Mouse (Mus musculus) liver, embryonic 13.5 days (tissue): Measurements from ENCODE around the gene Plekhm3. TPM values are rescaled to one million over a fixed set of nuclear protein-coding genes. Genes with fewer than 3 reads are reported as not detected.

Source experiments
- ATAC-seq: fragments of 200-750 bp; cut with Nextera tagmentation; 2 replicates; pipeline ENCODE4 v1.8.0; 2017; ENCODE audit warnings: low read depth, mild to moderate bottlenecking, moderate number of reproducible peaks, moderate library complexity
- DNase-seq: peaks from one replicate; pipeline ENCODE4 v3.0.0; 2022
- H3K27ac ChIP-seq: fragments of 300-500 bp; sonication (generic); 2 replicates; pipeline ENCODE4 v1.5.1; 2015; ENCODE audit warnings: moderate library complexity, mild to moderate bottlenecking, inconsistent platforms
- H3K27me3 ChIP-seq: fragments of 300-500 bp; sonication (generic); 2 replicates; pipeline ENCODE4 v1.6.1; 2015; ENCODE audit warnings: mild to moderate bottlenecking, inconsistent platforms
- H3K36me3 ChIP-seq: fragments of 300-500 bp; sonication (generic); 2 replicates; pipeline ENCODE4 v1.6.1; 2015; ENCODE audit warnings: mild to moderate bottlenecking, inconsistent platforms
- H3K4me1 ChIP-seq: fragments of 300-500 bp; sonication (generic); replicated peaks from 2 replicates; pipeline ENCODE4 v1.6.1; 2015; ENCODE audit warnings: inconsistent platforms
- H3K4me2 ChIP-seq: fragments of 300-500 bp; sonication (generic); 2 replicates; pipeline ENCODE4 v1.6.1; 2015; ENCODE audit warnings: inconsistent platforms, mild to moderate bottlenecking, moderate library complexity
- H3K4me3 ChIP-seq: fragments of 300-500 bp; sonication (generic); replicated peaks from 2 replicates; pipeline ENCODE4 v1.5.1; 2015; ENCODE audit warnings: mild to moderate bottlenecking, inconsistent platforms
- H3K9ac ChIP-seq: fragments of 300-500 bp; sonication (generic); 2 replicates; pipeline ENCODE4 v1.6.1; 2015; ENCODE audit warnings: mild to moderate bottlenecking, inconsistent platforms
- H3K9me3 ChIP-seq: fragments of 300-500 bp; sonication (generic); replicated peaks from 2 replicates; pipeline ENCODE4 v1.6.1; 2016; ENCODE audit warnings: inconsistent platforms
- WGBS: fragments of 180-500 bp; shearing (Covaris S2); methylation state at CpG from one replicate; pipeline ENCODE4 v1.1.7; 2015; ENCODE audit not compliant: insufficient replicate concordance; 5-methylcytosine and 5-hydroxymethylcytosine counted together
- polyA plus RNA-seq: library from polyadenylated mRNA; unstranded; fragments of >200 nt; fragmentation: Nextera tagmentation; extraction: Ambion mirVana; gene quantifications from 2 replicates; pipeline ENCODE4 v1.2.1, GENCODE M21; 2015

Plekhm3 gene
- polyA plus RNA-seq, 1 experiment from 2014 or later, result 2.0 TPM

- ATAC-seq, result no peak
- H3K9me3 ChIP-seq, result no peaks in the 10 kb centered on the region
- H3K27ac ChIP-seq, result no peak overlapping the region
- no peaks in the 10 kb centered on the region for H3K36me3 ChIP-seq
- DNase-seq, result no peak
- 71% methylated on average over 5 of the region's 5 CpGs for WGBS
- no peak overlapping the region for H3K4me3 ChIP-seq
- peaks cover 21% of the 10 kb centered on the region for H3K4me1 ChIP-seq
- no peaks in the 10 kb centered on the region for H3K27me3 ChIP-seq
- H3K9ac ChIP-seq, result no peak overlapping the region
- no peak overlapping the region for H3K4me2 ChIP-seq
These were observed 198.9 kb downstream of the Plekhm3 start for GRCm38 (mm10) chr1:64757766-64758165.

- ATAC-seq (0 out of 2 replicates have a peak, but pooled peaks have one; percentile 53), DNase-seq (no peak)
- WGBS, result 40% methylated on average over 2 of the region's 2 CpGs
- no peaks in the 10 kb centered on the region for H3K9me3 ChIP-seq
- H3K36me3 ChIP-seq, result no peaks in the 10 kb centered on the region
- H3K4me2 ChIP-seq, result no peak overlapping the region
- H3K27me3 ChIP-seq, result no peaks in the 10 kb centered on the region
- no peak overlapping the region for H3K9ac ChIP-seq
- no peak overlapping the region for H3K27ac ChIP-seq
- H3K4me1 ChIP-seq, result peaks cover 21% of the 10 kb centered on the region
- no peak overlapping the region for H3K4me3 ChIP-seq
These were observed 199.4 kb downstream of the Plekhm3 start for GRCm38 (mm10) chr1:64757254-64757653.

- WGBS, result 37% methylated on average over 10 of the region's 10 CpGs
- H3K4me2 ChIP-seq, result no peak overlapping the region
- ATAC-seq (no peak), DNase-seq (no peak)
- no peak overlapping the region for H3K27ac ChIP-seq
- no peak overlapping the region for H3K4me3 ChIP-seq
- no peaks in the 10 kb centered on the region for H3K27me3 ChIP-seq
- H3K9me3 ChIP-seq, result no peaks in the 10 kb centered on the region
- no peak overlapping the region for H3K9ac ChIP-seq
- no peaks in the 10 kb centered on the region for H3K36me3 ChIP-seq
- peaks cover 21% of the 10 kb centered on the region for H3K4me1 ChIP-seq
These were observed 200.0 kb downstream of the Plekhm3 start for GRCm38 (mm10) chr1:64756640-64757030.

- no peak overlapping the region for H3K9ac ChIP-seq
- DNase-seq, result no peak
- peaks cover 21% of the 10 kb centered on the region for H3K4me1 ChIP-seq
- no peak overlapping the region for H3K4me3 ChIP-seq
- no peaks in the 10 kb centered on the region for H3K9me3 ChIP-seq
- H3K27me3 ChIP-seq, result no peaks in the 10 kb centered on the region
- WGBS, result 25% methylated on average over 7 of the region's 7 CpGs
- ATAC-seq, result no peak
- H3K27ac ChIP-seq, result no peak overlapping the region
- H3K4me2 ChIP-seq, result no peak overlapping the region
- H3K36me3 ChIP-seq, result no peaks in the 10 kb centered on the region
These were observed 200.5 kb downstream of the Plekhm3 start for GRCm38 (mm10) chr1:64755971-64756639.

GRCm38 (mm10) chr1:64754658-64755057, 202.0 kb downstream of the Plekhm3 start:
- no peak overlapping the region for H3K4me3 ChIP-seq
- H3K27me3 ChIP-seq, result no peaks in the 10 kb centered on the region
- H3K4me2 ChIP-seq, result no peak overlapping the region
- peaks cover 21% of the 10 kb centered on the region for H3K4me1 ChIP-seq
- H3K9me3 ChIP-seq, result no peaks in the 10 kb centered on the region
- no peak overlapping the region; the same call in 1 of the 2 replicates for H3K27ac ChIP-seq
- no peak overlapping the region for H3K9ac ChIP-seq
- ATAC-seq, result peak; percentile 60
- H3K36me3 ChIP-seq, result no peaks in the 10 kb centered on the region
- 68% methylated on average over 5 of the region's 5 CpGs for WGBS
- no peak for DNase-seq

GRCm38 (mm10) chr1:64753668-64754067, 203.0 kb downstream of the Plekhm3 start:
- ATAC-seq, result no peak
- Histone ChIP-seq H3K36me3 (no peaks in the 10 kb centered on the region), H3K9me3 (no peaks in the 10 kb centered on the region), H3K27me3 (no peaks in the 10 kb centered on the region), H3K27ac (no peak overlapping the region), H3K4me3 (no peak overlapping the region), H3K4me2 (no peak overlapping the region), H3K4me1 (peaks cover 21% of the 10 kb centered on the region), H3K9ac (no peak overlapping the region)
- WGBS, result 62% methylated on average over 7 of the region's 7 CpGs
- no peak for DNase-seq

- H3K9ac ChIP-seq, result no peak overlapping the region
- no peaks in the 10 kb centered on the region for H3K36me3 ChIP-seq
- ATAC-seq (no peak), DNase-seq (no peak)
- 63% methylated on average over 8 of the region's 8 CpGs for WGBS
- no peak overlapping the region; the same call in 1 of the 2 replicates for H3K27ac ChIP-seq
- H3K4me1 ChIP-seq, result peaks cover 21% of the 10 kb centered on the region
- H3K4me3 ChIP-seq, result no peak overlapping the region
- no peak overlapping the region for H3K4me2 ChIP-seq
- peaks cover 5% of the 10 kb centered on the region for H3K27me3 ChIP-seq
- no peaks in the 10 kb centered on the region for H3K9me3 ChIP-seq
These were observed 203.5 kb downstream of the Plekhm3 start for GRCm38 (mm10) chr1:64753109-64753508.

GRCm38 (mm10) chr1:64744616-64745015, 212.0 kb downstream of the Plekhm3 start:
- H3K27ac ChIP-seq, result no peak overlapping the region
- H3K4me1 ChIP-seq, result peaks cover 2% of the 10 kb centered on the region
- peaks cover 11% of the 10 kb centered on the region for H3K27me3 ChIP-seq
- ATAC-seq, result no peak
- no peaks in the 10 kb centered on the region for H3K36me3 ChIP-seq
- no peak overlapping the region for H3K4me2 ChIP-seq
- H3K9ac ChIP-seq, result no peak overlapping the region
- no peak overlapping the region for H3K4me3 ChIP-seq
- no peaks in the 10 kb centered on the region for H3K9me3 ChIP-seq
- DNase-seq, result no peak

- 77% methylated on average over 18 of the region's 18 CpGs for WGBS
- Histone ChIP-seq H3K4me1 (peaks cover 18% of the 10 kb centered on the region), H3K27ac (no peak overlapping the region), H3K27me3 (peaks cover 4% of the 10 kb centered on the region; the same call in 1 of the 2 replicates), H3K9ac (no peak overlapping the region), H3K9me3 (no peaks in the 10 kb centered on the region), H3K4me3 (no peak overlapping the region), H3K4me2 (no peak overlapping the region), H3K36me3 (no peaks in the 10 kb centered on the region)
- ATAC-seq (no peak), DNase-seq (no peak)
These were observed 213.7 kb downstream of the Plekhm3 start for GRCm38 (mm10) chr1:64742741-64743408.

GRCm38 (mm10) chr1:64738661-64739082, 218.0 kb downstream of the Plekhm3 start:
- no peak for ATAC-seq
- no peaks in the 10 kb centered on the region for H3K9me3 ChIP-seq
- H3K27me3 ChIP-seq, result peaks cover 11% of the 10 kb centered on the region
- WGBS, result under 1% methylated on average over 14 of the region's 14 CpGs
- H3K27ac ChIP-seq, result peak overlapping the region; percentile 84
- H3K4me3 ChIP-seq, result peak overlapping the region; percentile 59
- DNase-seq, result peak; percentile 65
- peaks cover 49% of the 10 kb centered on the region for H3K4me1 ChIP-seq
- H3K4me2 ChIP-seq, result peak overlapping the region; percentile 91
- H3K9ac ChIP-seq, result peak overlapping the region; percentile 74
- H3K36me3 ChIP-seq, result peaks cover 18% of the 10 kb centered on the region

- H3K27me3 ChIP-seq, result peaks cover 11% of the 10 kb centered on the region
- peak overlapping the region; percentile 84 for H3K27ac ChIP-seq
- 0% methylated on average over 11 of the region's 11 CpGs for WGBS
- peaks cover 18% of the 10 kb centered on the region for H3K36me3 ChIP-seq
- peak; percentile 27 for ATAC-seq
- no peak for DNase-seq
- H3K4me2 ChIP-seq, result peak overlapping the region; percentile 91
- H3K9ac ChIP-seq, result peak overlapping the region; percentile 74
- H3K9me3 ChIP-seq, result no peaks in the 10 kb centered on the region
- H3K4me3 ChIP-seq, result peak overlapping the region; percentile 59
- peaks cover 54% of the 10 kb centered on the region for H3K4me1 ChIP-seq
These were observed 218.5 kb downstream of the Plekhm3 start for GRCm38 (mm10) chr1:64738180-64738555.
